Comparison of ENCODE assay signal across 8 mouse cellular contexts in genomic region chr10:121033826-121034568, GRCm38 (mm10). TPM values are rescaled to one million over a fixed set of nuclear protein-coding genes. Genes with fewer than 3 reads are reported as not detected.
DNase-seq lines count a peak whose midpoint lies in the region; ATAC-seq and TF ChIP-seq lines count a peak whose summit lies in the region.

Wif1 (plus strand) TSS chr10:121033960.

- peak; percentile 49 to 52 for DNase-seq in adrenal gland, postnatal 4 days (ENCODE audit: low spot score in 2 of 2)
- DNase-seq in embryonic facial prominence, embryonic 14.5 days (ENCODE audit: low spot score): peak; percentile 83
- peak; percentile 86 for DNase-seq in heart, embryonic 10.5 days (ENCODE audit: low spot score)
- peak; percentile 46 for DNase-seq in liver, embryonic 13.5 days
- peak; percentile 42 to 69 for DNase-seq in natural killer cell, adult 2 months (ENCODE audit: low spot score in 2 of 2)
- DNase-seq in splenic B cell, adult 2 months (ENCODE audit: low read depth, low spot score): peak; percentile 76

- peak within 1 kb of the TSS; percentile 52 for H3ac ChIP-seq in C2C12 (ENCODE audit: control insufficient read depth, insufficient read length, low read depth)

- peak within 1 kb of the TSS; percentile 53 for H3K27ac ChIP-seq in embryonic facial prominence, embryonic 14.5 days (replicated peaks; ENCODE audit: low read depth, low read length)
- H3K27ac ChIP-seq in heart, embryonic 10.5 days: 0 out of 2 replicates have a peak within 1 kb of the TSS, but pooled peaks have one; percentile 6
- H3K27ac ChIP-seq in kidney, embryonic 14.5 days (ENCODE audit: low read depth, low read length): no peak within 1 kb of the TSS
- no peak within 1 kb of the TSS for H3K27ac ChIP-seq in liver, embryonic 13.5 days

- no peaks in the 10 kb centered on the region for H3K79me2 ChIP-seq in C2C12 (ENCODE audit: control insufficient read depth, insufficient read depth)

- peak; percentile 96 for TF ChIP-seq CTCF in C2C12 (IDR thresholded peaks at IDR 0.05; ENCODE audit: control insufficient read depth, insufficient read depth, insufficient read length)

- peaks cover 37% of the 10 kb centered on the region for H3K27me3 ChIP-seq in C2C12 (ENCODE audit: control insufficient read depth, insufficient read depth, insufficient read length)
- peaks cover 3% of the 10 kb centered on the region; the same call in 1 of the 2 replicates for H3K27me3 ChIP-seq in embryonic facial prominence, embryonic 14.5 days (replicated peaks; ENCODE audit: control insufficient read depth, insufficient read depth, low read length)
- H3K27me3 ChIP-seq in heart, embryonic 10.5 days (ENCODE audit: insufficient read depth, poor library complexity, severe bottlenecking): peaks cover 29% of the 10 kb centered on the region
- H3K27me3 ChIP-seq in kidney, embryonic 14.5 days (ENCODE audit: control insufficient read depth, insufficient read depth, low read length): peaks cover 16% of the 10 kb centered on the region
- peaks cover 40% of the 10 kb centered on the region for H3K27me3 ChIP-seq in liver, embryonic 13.5 days
- no peaks in the 10 kb centered on the region for H3K27me3 ChIP-seq in splenic B cell, adult 2 months (ENCODE audit: control insufficient read depth, insufficient read depth, low read length, poor library complexity, severe bottlenecking)

- WGBS in embryonic facial prominence, embryonic 14.5 days: under 1% methylated on average over 49 of the region's 49 CpGs
- under 1% methylated on average over 49 of the region's 49 CpGs for WGBS in heart, embryonic 10.5 days
- under 1% methylated on average over 49 of the region's 49 CpGs for WGBS in kidney, embryonic 14.5 days
- WGBS in liver, embryonic 13.5 days (ENCODE audit: insufficient replicate concordance): 2% methylated on average over 49 of the region's 49 CpGs

- ATAC-seq in embryonic facial prominence, embryonic 14.5 days (ENCODE audit: low read depth): peak; percentile 93
- ATAC-seq in kidney, embryonic 14.5 days (ENCODE audit: low FRiP score, low TSS enrichment): peak; percentile 92
- ATAC-seq in liver, embryonic 13.5 days (ENCODE audit: low read depth): peak; percentile 84

- peak within 1 kb of the TSS; percentile 60 for H3K9ac ChIP-seq in embryonic facial prominence, embryonic 14.5 days (ENCODE audit: low read depth, low read length)
- peak within 1 kb of the TSS; percentile 40 for H3K9ac ChIP-seq in kidney, embryonic 14.5 days (ENCODE audit: low read depth, low read length)
- H3K9ac ChIP-seq in liver, embryonic 13.5 days: peak within 1 kb of the TSS; percentile 51; the same call in 1 of the 2 replicates

- H3K4me2 ChIP-seq in embryonic facial prominence, embryonic 14.5 days (ENCODE audit: low read depth, low read length): peak within 1 kb of the TSS; percentile 84
- H3K4me2 ChIP-seq in kidney, embryonic 14.5 days (replicated peaks; ENCODE audit: low read depth, low read length): peak within 1 kb of the TSS; percentile 91
- peak within 1 kb of the TSS; percentile 74 for H3K4me2 ChIP-seq in liver, embryonic 13.5 days

- no peaks in the 10 kb centered on the region for H3K36me3 ChIP-seq in C2C12 (ENCODE audit: control insufficient read depth, insufficient read depth)
- H3K36me3 ChIP-seq in embryonic facial prominence, embryonic 14.5 days (ENCODE audit: control insufficient read depth, insufficient read depth, low read length): no peaks in the 10 kb centered on the region
- no peaks in the 10 kb centered on the region for H3K36me3 ChIP-seq in heart, embryonic 10.5 days
- no peaks in the 10 kb centered on the region for H3K36me3 ChIP-seq in kidney, embryonic 14.5 days (ENCODE audit: control insufficient read depth, insufficient read depth, low read length)
- H3K36me3 ChIP-seq in liver, embryonic 13.5 days: no peaks in the 10 kb centered on the region
- no peaks in the 10 kb centered on the region for H3K36me3 ChIP-seq in splenic B cell, adult 2 months (ENCODE audit: control insufficient read depth, insufficient read depth, low read length, poor library complexity, severe bottlenecking)

- peaks cover 8% of the 10 kb centered on the region; the same call in 1 of the 2 replicates for H3K4me1 ChIP-seq in embryonic facial prominence, embryonic 14.5 days (ENCODE audit: control insufficient read depth, insufficient read depth, low read length)
- peaks cover 9% of the 10 kb centered on the region for H3K4me1 ChIP-seq in heart, embryonic 10.5 days
- H3K4me1 ChIP-seq in kidney, embryonic 14.5 days (ENCODE audit: control insufficient read depth, insufficient read depth, low read length): no peaks in the 10 kb centered on the region
- peaks cover 12% of the 10 kb centered on the region for H3K4me1 ChIP-seq in liver, embryonic 13.5 days (replicated peaks)

- H3K4me3 ChIP-seq in C2C12 (ENCODE audit: insufficient read depth, poor library complexity, severe bottlenecking): peak within 1 kb of the TSS; percentile 22
- H3K4me3 ChIP-seq in embryonic facial prominence, embryonic 14.5 days (ENCODE audit: low read depth, low read length): peak within 1 kb of the TSS; percentile 53
- H3K4me3 ChIP-seq in heart, embryonic 10.5 days: peak within 1 kb of the TSS; percentile 68
- peak within 1 kb of the TSS; percentile 57 for H3K4me3 ChIP-seq in kidney, embryonic 14.5 days (ENCODE audit: low read length)
- H3K4me3 ChIP-seq in liver, embryonic 13.5 days (replicated peaks): peak within 1 kb of the TSS; percentile 57

- H3K79me3 ChIP-seq in C2C12 (ENCODE audit: low read depth): no peaks in the 10 kb centered on the region

- no peaks in the 10 kb centered on the region for H3K9me3 ChIP-seq in embryonic facial prominence, embryonic 14.5 days (ENCODE audit: control insufficient read depth, low read length)
- no peaks in the 10 kb centered on the region for H3K9me3 ChIP-seq in heart, embryonic 10.5 days
- H3K9me3 ChIP-seq in kidney, embryonic 14.5 days (ENCODE audit: control insufficient read depth, low read length): no peaks in the 10 kb centered on the region
- H3K9me3 ChIP-seq in liver, embryonic 13.5 days (replicated peaks): no peaks in the 10 kb centered on the region

TF ChIP-seq in C2C12, 6 proteins besides CTCF, POLR2A, EP300 and RAD21:
- no peak for TF ChIP-seq CEBPB (IDR thresholded peaks at IDR 0.05; ENCODE audit: low read depth)
- TF ChIP-seq MAX (IDR thresholded peaks at IDR 0.05): no peak
- no peak for TF ChIP-seq MYOD1 (IDR thresholded peaks at IDR 0.05; ENCODE audit: control insufficient read depth, insufficient read length, low read depth)

RNA-seq across cellular contexts. Expression of gene Wif1, which starts in this region (rescaled TPM):
- not detected for polyA plus RNA-seq in C2C12 (2012; fragmentation: generic; extraction: Trizol)
- total RNA-seq in adrenal gland, postnatal 4 days (2021): 1 to 10 TPM in 1 of 2 experiments, under 1 TPM in 1; 0.67 to 2.1 TPM
- polyA plus RNA-seq in embryonic facial prominence, embryonic 14.5 days (2014; fragmentation: Nextera tagmentation; extraction: Ambion mirVana): 64.6 and 68.3 TPM in 2 replicates
- polyA plus RNA-seq in heart, embryonic 10.5 days (2016; fragmentation: Nextera tagmentation; extraction: Ambion mirVana): 1.2 and 2.5 TPM in 2 replicates
- polyA plus RNA-seq in kidney, embryonic 14.5 days (2014; fragmentation: Nextera tagmentation; extraction: Ambion mirVana): 1.9 and 2.6 TPM in 2 replicates
- polyA plus RNA-seq in liver, embryonic 13.5 days (2015; fragmentation: Nextera tagmentation; extraction: Ambion mirVana): 1.1 TPM in 2 replicates

Comparison
In these comparisons a context has a peak if more than half of its experiments do, and no peak if none do; other contexts are left out.
1. RNA of gene Wif1 (polyA plus RNA-seq): 64.6 to 68.3 TPM in embryonic facial prominence, embryonic 14.5 days; 1.2 to 2.5 TPM in heart, embryonic 10.5 days, 1.9 to 2.6 TPM in kidney, embryonic 14.5 days, 1.1 TPM in liver, embryonic 13.5 days and not detected in C2C12 (single experiment); every median in the first group is over 10 times any median in the second.
2. H3K27ac ChIP-seq: peak in embryonic facial prominence, embryonic 14.5 days (single experiment) and heart, embryonic 10.5 days (single experiment); none in kidney, embryonic 14.5 days (single experiment) and liver, embryonic 13.5 days (single experiment).
3. Peak in every context shown above with its lines, with median percentiles within 50 percentile points of each other: H3K4me3 ChIP-seq, DNase-seq, ATAC-seq, H3K4me2 ChIP-seq and H3K9ac ChIP-seq.